Mouse (Mus musculus): ENCODE measurements around the gene Cox4i1.

GRCm38 (mm10) chr8:120696401-120697153 lies 28.6 kb downstream of the Cox4i1 start:
- TF ChIP-seq POLR2A (IDR thresholded peaks at IDR 0.05; ENCODE audit: extremely low read depth, insufficient read depth, low read length), result no peak
- no peak for TF ChIP-seq CTCF (IDR thresholded peaks at IDR 0.05; ENCODE audit: low read depth, low read length)
